Mouse (Mus musculus): ENCODE measurements at regions not wholly inside any gene's neighbourhood (a gene's known extent, or its start where the extent isn't known, plus 50 kb on each side); places are given as distances from the start of the nearest gene placed in this dataset.

- no peak for DNase-seq
These were observed 283.3 kb upstream of the Prickle1 start for GRCm38 (mm10) chr15:93879006-93879405.

GRCm38 (mm10) chr15:93876335-93876734 lies 280.6 kb upstream of the Prickle1 start:
- DNase-seq: no peak

- DNase-seq: no peak
These were observed 280.0 kb upstream of the Prickle1 start for GRCm38 (mm10) chr15:93875685-93876084.

GRCm38 (mm10) chr15:93874206-93874605 lies 278.5 kb upstream of the Prickle1 start:
- peak; percentile 68 to 70 for DNase-seq

- no peak for DNase-seq
These were observed 261.7 kb upstream of the Prickle1 start for GRCm38 (mm10) chr15:93857336-93857901.

- no peak for DNase-seq
These were observed 257.5 kb upstream of the Prickle1 start for GRCm38 (mm10) chr15:93853221-93853620.

GRCm38 (mm10) chr15:93852126-93852525 lies 256.4 kb upstream of the Prickle1 start:
- no peak for DNase-seq

- no peak for DNase-seq
These were observed 254.7 kb upstream of the Prickle1 start for GRCm38 (mm10) chr15:93850388-93850787.

- no peak for DNase-seq
These were observed 253.1 kb upstream of the Prickle1 start for GRCm38 (mm10) chr15:93848830-93849229.

GRCm38 (mm10) chr15:93846797-93847196 lies 251.1 kb upstream of the Prickle1 start:
- DNase-seq: no peak

GRCm38 (mm10) chr15:93845801-93846200 lies 250.1 kb upstream of the Prickle1 start:
- peak; percentile 68 to 71 for DNase-seq

GRCm38 (mm10) chr15:93832956-93833355 lies 237.3 kb upstream of the Prickle1 start:
- no peak for DNase-seq

GRCm38 (mm10) chr15:93832431-93832936 lies 236.8 kb upstream of the Prickle1 start:
- peak; percentile 38 to 48 for DNase-seq

GRCm38 (mm10) chr15:93831148-93831547 lies 235.5 kb upstream of the Prickle1 start:
- no peak for DNase-seq

- DNase-seq: peak; percentile 46 to 50
These were observed 229.3 kb upstream of the Prickle1 start for GRCm38 (mm10) chr15:93824729-93825694.

GRCm38 (mm10) chr15:93821236-93821635 lies 225.5 kb upstream of the Prickle1 start:
- no peak for DNase-seq

GRCm38 (mm10) chr15:93812011-93812410 lies 216.3 kb upstream of the Prickle1 start:
- no peak for DNase-seq

- no peak for DNase-seq
These were observed 212.3 kb upstream of the Prickle1 start for GRCm38 (mm10) chr15:93807993-93808392.

- DNase-seq: no peak
These were observed 211.8 kb upstream of the Prickle1 start for GRCm38 (mm10) chr15:93807505-93807904.

- no peak for DNase-seq
These were observed 209.0 kb upstream of the Prickle1 start for GRCm38 (mm10) chr15:93804703-93805102.

GRCm38 (mm10) chr15:93790531-93790930 lies 194.8 kb upstream of the Prickle1 start:
- no peak for DNase-seq

GRCm38 (mm10) chr15:93789762-93790161 lies 194.1 kb upstream of the Prickle1 start:
- no peak for DNase-seq

GRCm38 (mm10) chr15:93787361-93787760 lies 191.7 kb upstream of the Prickle1 start:
- no peak for DNase-seq
